Mouse (Mus musculus): Measurements from ENCODE around the gene Npr3. TPM values are rescaled to one million over a fixed set of nuclear protein-coding genes. Genes with fewer than 3 reads are reported as not detected.
A peak's percentile ranks its signal among the peaks of the same experiment; 100 is the strongest.

Npr3 gene
- polyA plus RNA-seq, 1 experiment from 2014 or later, result 5.9 TPM

DNA sequence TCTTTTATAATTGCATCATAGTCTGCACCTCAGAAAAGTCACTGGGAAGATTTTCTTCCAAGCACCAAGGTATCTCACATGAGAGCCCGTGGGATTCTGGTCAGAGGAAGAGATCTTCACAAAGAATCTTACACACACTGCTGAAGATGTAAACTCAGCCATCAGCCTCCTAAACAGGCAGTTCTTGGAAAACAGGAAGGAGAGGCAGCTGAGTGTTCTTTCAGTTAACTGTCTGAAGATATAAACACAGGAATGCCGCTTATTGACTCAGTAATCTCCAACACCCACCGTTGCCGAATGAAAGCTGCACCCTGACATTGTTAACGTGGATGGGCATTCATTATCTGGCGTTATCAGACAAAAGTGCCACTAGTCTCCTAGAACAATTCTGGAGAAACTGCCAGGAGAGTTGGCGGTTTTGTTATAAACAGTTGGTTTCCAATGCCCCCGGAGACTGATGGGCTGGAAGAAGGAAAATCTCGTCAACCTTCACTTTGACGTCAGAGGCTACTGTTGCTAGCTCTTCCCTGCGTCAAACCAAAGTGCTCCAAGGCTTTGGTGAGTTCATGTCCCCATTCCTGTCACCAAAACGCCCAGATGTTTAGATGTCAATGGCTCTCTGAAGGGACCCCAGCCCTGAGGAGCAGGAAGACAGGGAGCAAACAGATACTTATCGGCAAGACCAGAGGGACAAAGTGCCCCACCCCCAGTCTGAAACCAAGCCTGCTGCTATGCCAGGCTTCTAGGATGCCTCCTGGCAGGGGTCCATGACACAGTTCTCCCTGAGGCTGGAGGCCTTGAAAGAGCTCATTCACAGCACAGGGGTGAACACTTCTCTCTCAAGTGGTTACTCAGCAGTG, 105.0 kb downstream of the Npr3 start:
- Histone ChIP-seq H3K27ac (ENCODE audit: low read length) (no peak overlapping the region), H3K4me1 (ENCODE audit: insufficient read depth, low read length) (peaks cover 19% of the 10 kb centered on the region), H3K4me3 (ENCODE audit: low read length) (no peak overlapping the region), H3K4me2 (replicated peaks; ENCODE audit: low read depth, low read length) (no peak overlapping the region), H3K9ac (replicated peaks; ENCODE audit: low read length) (no peak overlapping the region), H3K36me3 (ENCODE audit: insufficient read depth, low read length) (no peaks in the 10 kb centered on the region), H3K27me3 (ENCODE audit: insufficient read depth, low read length) (no peaks in the 10 kb centered on the region), H3K9me3 (ENCODE audit: low read length) (no peaks in the 10 kb centered on the region)
- 65% methylated on average over 13 of the region's 13 CpGs for WGBS
- ATAC-seq (ENCODE audit: low FRiP score, low TSS enrichment), result no peak

DNA sequence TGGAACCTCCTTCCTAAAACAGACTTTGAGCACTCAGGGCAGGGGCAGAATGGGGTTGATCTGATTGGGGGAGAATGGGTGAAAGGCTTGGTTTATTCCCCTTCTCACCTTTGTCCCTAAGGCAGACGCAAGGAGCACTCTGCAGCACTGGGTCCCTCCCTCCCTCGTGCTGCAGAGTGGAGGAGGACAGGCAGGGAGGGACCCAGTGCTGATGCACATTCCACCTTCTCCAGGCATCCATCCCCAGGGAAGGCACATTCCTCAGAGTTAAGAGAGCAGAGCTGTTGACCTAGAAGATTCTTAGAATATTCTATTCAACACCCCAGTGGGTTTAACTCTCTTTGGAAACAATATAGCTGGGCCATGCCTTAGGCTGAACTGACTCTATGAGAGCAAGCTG, 112.5 kb downstream of the Npr3 start:
- WGBS, result 20% methylated on average over 2 of the region's 2 CpGs
- peak; percentile 99 for ATAC-seq (ENCODE audit: low FRiP score, low TSS enrichment)
- no peak overlapping the region for H3K4me2 ChIP-seq (replicated peaks; ENCODE audit: low read depth, low read length)
- no peaks in the 10 kb centered on the region for H3K9me3 ChIP-seq (ENCODE audit: low read length)
- no peaks in the 10 kb centered on the region for H3K27me3 ChIP-seq (ENCODE audit: insufficient read depth, low read length)
- H3K4me3 ChIP-seq (ENCODE audit: low read length), result no peak overlapping the region
- peak overlapping the region; percentile 63; the same call in 1 of the 2 replicates for H3K27ac ChIP-seq (ENCODE audit: low read length)
- H3K36me3 ChIP-seq (ENCODE audit: insufficient read depth, low read length), result no peaks in the 10 kb centered on the region
- peaks cover 10% of the 10 kb centered on the region for H3K4me1 ChIP-seq (ENCODE audit: insufficient read depth, low read length)
- H3K9ac ChIP-seq (replicated peaks; ENCODE audit: low read length), result no peak overlapping the region

Other genes with a start within 250 kb of the Npr3 start
- 625 and 637 TPM in 2 replicates for gene Sub1, start 89.7 kb upstream of the Npr3 start, polyA plus RNA-seq (2015; fragmentation: Nextera tagmentation; extraction: Ambion mirVana)
- gene Zfr, start 210.5 kb upstream of the Npr3 start, polyA plus RNA-seq (2015; fragmentation: Nextera tagmentation; extraction: Ambion mirVana), result 101 and 108 TPM in 2 replicates